Mouse (Mus musculus): ENCODE results near the gene Fuca1. TPM values are rescaled to one million over a fixed set of nuclear protein-coding genes. Genes with fewer than 3 reads are reported as not detected.
"Not testable (repeated sequence)": the region's sequence is repeated elsewhere in the genome, so short reads cannot be mapped to it uniquely, and the experiment has no call there.

The Fuca1 gene
- polyA plus RNA-seq, 1 experiment from 2014 or later, result 76.4 TPM

GRCm38 (mm10) chr4:135929405-135929804 lies 8.9 kb downstream of the Fuca1 start:
- peaks cover 18% of the 10 kb centered on the region for H3K36me3 ChIP-seq
- H3K4me3 ChIP-seq, result no peak overlapping the region
- H3K27me3 ChIP-seq, result no peaks in the 10 kb centered on the region
- no peak overlapping the region for H3K4me2 ChIP-seq
- no peaks in the 10 kb centered on the region for H3K9me3 ChIP-seq
- ATAC-seq (ENCODE audit: borderline replicate concordance, extremely low read depth, low FRiP score, low TSS enrichment), result no peak
- WGBS, result 85% methylated on average over 5 of the region's 5 CpGs
- no peaks in the 10 kb centered on the region for H3K4me1 ChIP-seq
- no peak overlapping the region for H3K27ac ChIP-seq
- no peak overlapping the region for H3K9ac ChIP-seq

GRCm38 (mm10) chr4:135929828-135930227 lies 9.3 kb downstream of the Fuca1 start:
- Histone ChIP-seq H3K27me3 (no peaks in the 10 kb centered on the region), H3K4me3 (no peak overlapping the region), H3K9ac (no peak overlapping the region), H3K4me1 (no peaks in the 10 kb centered on the region), H3K36me3 (peaks cover 15% of the 10 kb centered on the region), H3K9me3 (no peaks in the 10 kb centered on the region), H3K4me2 (no peak overlapping the region), H3K27ac (no peak overlapping the region)
- ATAC-seq (ENCODE audit: borderline replicate concordance, extremely low read depth, low FRiP score, low TSS enrichment), result no peak
- 84% methylated on average over 9 of the region's 9 CpGs for WGBS

GRCm38 (mm10) chr4:135930239-135930638 lies 9.7 kb downstream of the Fuca1 start:
- H3K9ac ChIP-seq, result no peak overlapping the region
- peaks cover 15% of the 10 kb centered on the region for H3K36me3 ChIP-seq
- H3K4me3 ChIP-seq, result no peak overlapping the region
- H3K27me3 ChIP-seq, result no peaks in the 10 kb centered on the region
- ATAC-seq (ENCODE audit: borderline replicate concordance, extremely low read depth, low FRiP score, low TSS enrichment), result no peak
- no peaks in the 10 kb centered on the region for H3K4me1 ChIP-seq
- H3K27ac ChIP-seq, result no peak overlapping the region
- H3K4me2 ChIP-seq, result no peak overlapping the region
- no peaks in the 10 kb centered on the region for H3K9me3 ChIP-seq
- 90% methylated on average over 8 of the region's 8 CpGs for WGBS

- no peak overlapping the region for H3K4me2 ChIP-seq
- peaks cover 19% of the 10 kb centered on the region for H3K36me3 ChIP-seq
- no peak overlapping the region for H3K4me3 ChIP-seq
- H3K27ac ChIP-seq, result no peak overlapping the region
- H3K27me3 ChIP-seq, result no peaks in the 10 kb centered on the region
- WGBS, result 57% methylated on average over 5 of the region's 5 CpGs
- H3K9ac ChIP-seq, result no peak overlapping the region
- no peak for ATAC-seq (ENCODE audit: borderline replicate concordance, extremely low read depth, low FRiP score, low TSS enrichment)
- no peaks in the 10 kb centered on the region for H3K4me1 ChIP-seq
- H3K9me3 ChIP-seq, result no peaks in the 10 kb centered on the region
Measured at GRCm38 (mm10) chr4:135931832-135932231, 11.3 kb downstream of the Fuca1 start.

- Histone ChIP-seq H3K4me2 (no peak overlapping the region), H3K9ac (no peak overlapping the region), H3K9me3 (no peaks in the 10 kb centered on the region), H3K27ac (no peak overlapping the region), H3K36me3 (peaks cover 23% of the 10 kb centered on the region), H3K4me1 (no peaks in the 10 kb centered on the region), H3K27me3 (no peaks in the 10 kb centered on the region), H3K4me3 (no peak overlapping the region)
- no peak for ATAC-seq (ENCODE audit: borderline replicate concordance, extremely low read depth, low FRiP score, low TSS enrichment)
- WGBS, result 55% methylated on average over 12 of the region's 12 CpGs
Measured at GRCm38 (mm10) chr4:135934708-135935500, 14.4 kb downstream of the Fuca1 start.

- H3K27me3 ChIP-seq, result no peaks in the 10 kb centered on the region
- 49% methylated on average over 5 of the region's 5 CpGs for WGBS
- no peak overlapping the region for H3K4me3 ChIP-seq
- no peak overlapping the region for H3K9ac ChIP-seq
- ATAC-seq (ENCODE audit: borderline replicate concordance, extremely low read depth, low FRiP score, low TSS enrichment), result no peak
- no peaks in the 10 kb centered on the region for H3K4me1 ChIP-seq
- peaks cover 21% of the 10 kb centered on the region for H3K36me3 ChIP-seq
- H3K27ac ChIP-seq, result no peak overlapping the region
- no peaks in the 10 kb centered on the region for H3K9me3 ChIP-seq
- no peak overlapping the region for H3K4me2 ChIP-seq
Measured at GRCm38 (mm10) chr4:135935502-135935901, 15.0 kb downstream of the Fuca1 start.

- no peak for ATAC-seq (ENCODE audit: borderline replicate concordance, extremely low read depth, low FRiP score, low TSS enrichment)
Measured at GRCm38 (mm10) chr4:135938858-135939257, 18.3 kb downstream of the Fuca1 start.

GRCm38 (mm10) chr4:135941026-135941425 lies 20.5 kb downstream of the Fuca1 start:
- Histone ChIP-seq H3K4me1 (peaks cover 10% of the 10 kb centered on the region), H3K36me3 (peaks cover 13% of the 10 kb centered on the region)
- WGBS, result 81% methylated on average over 8 of the region's 8 CpGs
- H3K4me3 ChIP-seq; H3K4me2 ChIP-seq; H3K9ac ChIP-seq; H3K9me3 ChIP-seq; H3K27ac ChIP-seq; H3K27me3 ChIP-seq; ATAC-seq (ENCODE audit: borderline replicate concordance, extremely low read depth, low FRiP score, low TSS enrichment): not testable (repeated sequence)

More at GRCm38 (mm10) chr4:135938858-135939257, 18.3 kb downstream of the Fuca1 start:
- no peak overlapping the region for H3K27ac ChIP-seq
- no peak overlapping the region for H3K9ac ChIP-seq
- H3K36me3 ChIP-seq, result peaks cover 23% of the 10 kb centered on the region
- no peaks in the 10 kb centered on the region for H3K9me3 ChIP-seq
- 81% methylated on average over 7 of the region's 7 CpGs for WGBS
- no peak overlapping the region for H3K4me2 ChIP-seq
- no peaks in the 10 kb centered on the region for H3K27me3 ChIP-seq
- peaks cover 6% of the 10 kb centered on the region; the same call in 1 of the 2 replicates for H3K4me1 ChIP-seq
- no peak overlapping the region for H3K4me3 ChIP-seq

- Histone ChIP-seq H3K9me3 (no peaks in the 10 kb centered on the region), H3K27me3 (no peaks in the 10 kb centered on the region), H3K4me2 (no peak overlapping the region), H3K4me3 (no peak overlapping the region), H3K4me1 (peaks cover 15% of the 10 kb centered on the region), H3K9ac (no peak overlapping the region), H3K36me3 (peaks cover 13% of the 10 kb centered on the region), H3K27ac (no peak overlapping the region)
- WGBS, result 72% methylated on average over 6 of the region's 6 CpGs
- no peak for ATAC-seq (ENCODE audit: borderline replicate concordance, extremely low read depth, low FRiP score, low TSS enrichment)
Measured at GRCm38 (mm10) chr4:135942193-135942592, 21.7 kb downstream of the Fuca1 start.

- no peak for ATAC-seq (ENCODE audit: borderline replicate concordance, extremely low read depth, low FRiP score, low TSS enrichment)
- no peak overlapping the region for H3K4me2 ChIP-seq
- H3K27ac ChIP-seq, result no peak overlapping the region
- H3K4me1 ChIP-seq, result peaks cover 20% of the 10 kb centered on the region
- peaks cover 8% of the 10 kb centered on the region; the same call in 1 of the 2 replicates for H3K36me3 ChIP-seq
- no peak overlapping the region for H3K9ac ChIP-seq
- H3K9me3 ChIP-seq, result no peaks in the 10 kb centered on the region
- no peak overlapping the region for H3K4me3 ChIP-seq
- WGBS, result 41% methylated on average over 4 of the region's 4 CpGs
- H3K27me3 ChIP-seq, result no peaks in the 10 kb centered on the region
Measured at GRCm38 (mm10) chr4:135943389-135943788, 22.9 kb downstream of the Fuca1 start.

GRCm38 (mm10) chr4:135945706-135946105 lies 25.2 kb downstream of the Fuca1 start:
- peak overlapping the region; percentile 63 for H3K27ac ChIP-seq
- no peaks in the 10 kb centered on the region for H3K27me3 ChIP-seq
- no peaks in the 10 kb centered on the region for H3K9me3 ChIP-seq
- H3K4me1 ChIP-seq, result peaks cover 29% of the 10 kb centered on the region
- peaks cover 4% of the 10 kb centered on the region; the same call in 1 of the 2 replicates for H3K36me3 ChIP-seq
- H3K4me3 ChIP-seq, result peak overlapping the region; percentile 79
- peak overlapping the region; percentile 85 for H3K4me2 ChIP-seq
- no peak for ATAC-seq (ENCODE audit: borderline replicate concordance, extremely low read depth, low FRiP score, low TSS enrichment)
- peak overlapping the region; percentile 64 for H3K9ac ChIP-seq
- 71% methylated on average over 10 of the region's 10 CpGs for WGBS

- WGBS, result under 1% methylated on average over 23 of the region's 23 CpGs
- peaks cover 29% of the 10 kb centered on the region for H3K4me1 ChIP-seq
- peak within 1 kb of the TSS; percentile 65 for H3K27ac ChIP-seq
- H3K27me3 ChIP-seq, result no peaks in the 10 kb centered on the region
- peak within 1 kb of the TSS; percentile 85 for H3K4me2 ChIP-seq
- peaks cover 6% of the 10 kb centered on the region; the same call in 1 of the 2 replicates for H3K36me3 ChIP-seq
- H3K9me3 ChIP-seq, result no peaks in the 10 kb centered on the region
- ATAC-seq (ENCODE audit: borderline replicate concordance, extremely low read depth, low FRiP score, low TSS enrichment), result peak; percentile 94
- H3K4me3 ChIP-seq, result peak within 1 kb of the TSS; percentile 79
- H3K9ac ChIP-seq, result peak within 1 kb of the TSS; percentile 64
Measured at GRCm38 (mm10) chr4:135946278-135946658, 25.7 kb downstream of the Fuca1 start, which contains the start of gene Hmgcl. Gene Hmgcl, plus strand, starts transcription at chr4:135946448.
